Mouse (Mus musculus) heart, postnatal 0 days (tissue): ENCODE measurements at regions not wholly inside any gene's neighbourhood (a gene's known extent, or its start where the extent isn't known, plus 50 kb on each side); places are given as distances from the start of the nearest gene placed in this dataset.

Source experiments
- ATAC-seq: fragments of 200-750 bp; cut with Nextera tagmentation; 2 replicates; pipeline ENCODE4 v1.8.0; 2017; ENCODE audit warnings: low read depth, moderate number of reproducible peaks, moderate library complexity; ENCODE audit not compliant: insufficient read depth
- DNase-seq: peaks from one replicate; pipeline ENCODE4 v3.0.0-alpha.2; 2016; ENCODE audit warnings: low spot score
- H3K27ac ChIP-seq: fragments of 300-500 bp; sonication (generic); 2 replicates; pipeline ENCODE4 v1.5.1; 2014; ENCODE audit warnings: low read depth, mild to moderate bottlenecking
- H3K27me3 ChIP-seq: fragments of 300-500 bp; sonication (generic); 2 replicates; pipeline ENCODE4 v1.6.1; 2014; ENCODE audit warnings: low read length, mixed read lengths; ENCODE audit not compliant: control insufficient read depth, insufficient read depth
- H3K36me3 ChIP-seq: fragments of 300-500 bp; sonication (generic); replicated peaks from 2 replicates; pipeline ENCODE4 v1.6.1; 2014; ENCODE audit warnings: low read length, mixed read lengths; ENCODE audit not compliant: control insufficient read depth, insufficient read depth
- H3K4me1 ChIP-seq: fragments of 300-500 bp; sonication (generic); 2 replicates; pipeline ENCODE4 v1.6.1; 2014; ENCODE audit warnings: antibody characterized with exemption; ENCODE audit not compliant: control insufficient read depth, insufficient read depth
- H3K4me2 ChIP-seq: fragments of 300-500 bp; sonication (generic); 2 replicates; pipeline ENCODE4 v1.6.1; 2014; ENCODE audit warnings: low read depth, mild to moderate bottlenecking, low read length, moderate library complexity
- H3K4me3 ChIP-seq: fragments of 300-500 bp; sonication (generic); 2 replicates; pipeline ENCODE4 v1.5.1; 2014; ENCODE audit warnings: low read depth, low read length
- H3K9ac ChIP-seq: fragments of 300-500 bp; sonication (generic); replicated peaks from 2 replicates; pipeline ENCODE4 v1.6.1; 2014; ENCODE audit warnings: low read depth, low read length, mixed read lengths
- H3K9me3 ChIP-seq: fragments of 300-500 bp; sonication (generic); replicated peaks from 2 replicates; pipeline ENCODE4 v1.6.1; 2016; ENCODE audit warnings: low read length; ENCODE audit not compliant: control insufficient read depth
- CTCF ChIP-seq: IDR thresholded peaks from 2 replicates; pipeline ENCODE4 v1.5.1; 2016; ENCODE audit warnings: antibody characterized with exemption, control low read depth, low read depth
- EP300 ChIP-seq: IDR thresholded peaks from 2 replicates; pipeline ENCODE4 v1.6.1; 2016; ENCODE audit warnings: antibody characterized with exemption, low read depth
- WGBS: fragments of 180-500 bp; shearing (Covaris S2); extraction: QIAGEN DNeasy Blood & Tissue Kit; methylation state at CpG from one replicate; pipeline ENCODE4 v1.1.7; 2014; 5-methylcytosine and 5-hydroxymethylcytosine counted together

- H3K9ac ChIP-seq, result no peak overlapping the region
- 0 out of 2 replicates have a peak, but pooled peaks have one; percentile 13 for TF ChIP-seq CTCF
- TF ChIP-seq EP300, result no peak
- 30% methylated on average over 1 of the region's 1 CpGs for WGBS
- H3K9me3 ChIP-seq, result no peaks in the 10 kb centered on the region
- no peak overlapping the region for H3K4me3 ChIP-seq
- no peaks in the 10 kb centered on the region for H3K27me3 ChIP-seq
- DNase-seq (no peak), ATAC-seq (no peak)
- no peak overlapping the region for H3K27ac ChIP-seq
- no peak overlapping the region for H3K4me2 ChIP-seq
- H3K36me3 ChIP-seq, result no peaks in the 10 kb centered on the region
- no peaks in the 10 kb centered on the region for H3K4me1 ChIP-seq
These were observed 928.4 kb upstream of the Mms22l start for GRCm38 (mm10) chr4:23567827-23568226.

GRCm38 (mm10) chr4:23573013-23573412, 923.2 kb upstream of the Mms22l start:
- no peak overlapping the region for H3K9ac ChIP-seq
- H3K4me2 ChIP-seq, result no peak overlapping the region
- no peaks in the 10 kb centered on the region for H3K9me3 ChIP-seq
- no peaks in the 10 kb centered on the region for H3K27me3 ChIP-seq
- DNase-seq, result no peak
- no peak overlapping the region for H3K4me3 ChIP-seq
- H3K27ac ChIP-seq, result no peak overlapping the region
- no peak for TF ChIP-seq CTCF
- TF ChIP-seq EP300, result no peak
- H3K36me3 ChIP-seq, result no peaks in the 10 kb centered on the region
- ATAC-seq, result no peak
- H3K4me1 ChIP-seq, result no peaks in the 10 kb centered on the region

- ATAC-seq (no peak), DNase-seq (no peak)
- Histone ChIP-seq H3K36me3 (no peaks in the 10 kb centered on the region), H3K4me2 (no peak overlapping the region), H3K27ac (no peak overlapping the region), H3K27me3 (no peaks in the 10 kb centered on the region), H3K4me3 (no peak overlapping the region), H3K9ac (no peak overlapping the region), H3K4me1 (no peaks in the 10 kb centered on the region), H3K9me3 (no peaks in the 10 kb centered on the region)
- 9% methylated on average over 2 of the region's 2 CpGs for WGBS
- TF ChIP-seq CTCF, result no peak
- no peak for TF ChIP-seq EP300
These were observed 908.8 kb upstream of the Mms22l start for GRCm38 (mm10) chr4:23587412-23587811.

GRCm38 (mm10) chr4:23590883-23591282, 905.4 kb upstream of the Mms22l start:
- 50% methylated on average over 3 of the region's 3 CpGs for WGBS
- Histone ChIP-seq H3K9ac (no peak overlapping the region), H3K4me3 (no peak overlapping the region), H3K4me2 (no peak overlapping the region), H3K36me3 (no peaks in the 10 kb centered on the region), H3K9me3 (no peaks in the 10 kb centered on the region), H3K27ac (no peak overlapping the region), H3K4me1 (no peaks in the 10 kb centered on the region), H3K27me3 (no peaks in the 10 kb centered on the region)
- TF ChIP-seq EP300, result no peak
- TF ChIP-seq CTCF, result no peak
- DNase-seq (no peak), ATAC-seq (no peak)

- ATAC-seq, result no peak
- Histone ChIP-seq H3K9me3 (no peaks in the 10 kb centered on the region), H3K27ac (no peak overlapping the region), H3K4me3 (no peak overlapping the region), H3K27me3 (no peaks in the 10 kb centered on the region), H3K9ac (no peak overlapping the region), H3K4me2 (no peak overlapping the region), H3K4me1 (no peaks in the 10 kb centered on the region), H3K36me3 (no peaks in the 10 kb centered on the region)
- TF ChIP-seq EP300 (no peak), CTCF (no peak)
- WGBS, result 86% methylated on average over 2 of the region's 2 CpGs
- no peak for DNase-seq
These were observed 904.7 kb upstream of the Mms22l start for GRCm38 (mm10) chr4:23591593-23591992.

DNA sequence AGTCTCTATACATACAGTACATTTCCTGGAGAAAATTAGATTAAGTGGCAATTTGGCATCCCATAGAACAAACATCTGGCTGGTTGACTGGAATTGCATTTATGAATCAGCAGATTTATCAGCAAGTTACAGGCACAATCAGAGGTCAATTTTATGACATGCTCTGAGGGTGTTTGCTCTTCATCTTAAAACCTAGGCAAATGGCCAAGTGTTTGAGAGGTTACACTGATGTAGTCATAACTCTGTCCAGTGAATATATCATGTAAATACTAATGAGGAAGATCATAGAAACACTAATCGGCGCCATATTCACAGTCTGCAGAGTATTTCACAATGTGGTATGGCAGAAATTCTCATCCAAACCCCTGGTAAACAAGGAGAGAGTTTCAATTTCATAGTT, 896.2 kb upstream of the Mms22l start:
- TF ChIP-seq CTCF (no peak), EP300 (no peak)
- Histone ChIP-seq H3K4me2 (no peak overlapping the region), H3K9me3 (no peaks in the 10 kb centered on the region), H3K27ac (no peak overlapping the region), H3K27me3 (no peaks in the 10 kb centered on the region), H3K4me3 (no peak overlapping the region), H3K9ac (no peak overlapping the region), H3K4me1 (no peaks in the 10 kb centered on the region), H3K36me3 (no peaks in the 10 kb centered on the region)
- 68% methylated on average over 2 of the region's 2 CpGs for WGBS
- DNase-seq (no peak), ATAC-seq (no peak)
